Mouse (Mus musculus) Muller cell, postnatal 12 days (primary cell): ENCODE results near the gene Clock.

Experiments used
- DNase-seq: peaks from one replicate; pipeline ENCODE4 v3.0.0-alpha.2; 2015; ENCODE audit errors: inconsistent ontology term

Clock gene

GRCm38 (mm10) chr5:76283890-76284289 lies 20.7 kb downstream of the Clock start:
- no peak for DNase-seq

GRCm38 (mm10) chr5:76274977-76275376 lies 29.6 kb downstream of the Clock start:
- DNase-seq: no peak

- no peak for DNase-seq
These were observed 53.6 kb downstream of the Clock start for GRCm38 (mm10) chr5:76250948-76251347.

GRCm38 (mm10) chr5:76246539-76246938 lies 58.1 kb downstream of the Clock start:
- no peak for DNase-seq

GRCm38 (mm10) chr5:76245419-76245818 lies 59.2 kb downstream of the Clock start:
- no peak for DNase-seq

- DNase-seq: no peak
These were observed 60.2 kb downstream of the Clock start for GRCm38 (mm10) chr5:76244430-76244829.

- no peak for DNase-seq
These were observed 60.7 kb downstream of the Clock start for GRCm38 (mm10) chr5:76243929-76244328.

GRCm38 (mm10) chr5:76243274-76243673 lies 61.3 kb downstream of the Clock start:
- no peak for DNase-seq

- no peak for DNase-seq
These were observed 73.3 kb downstream of the Clock start for GRCm38 (mm10) chr5:76231171-76231855.

GRCm38 (mm10) chr5:76216691-76217090 lies 87.9 kb downstream of the Clock start:
- DNase-seq: peak; percentile 12

GRCm38 (mm10) chr5:76208066-76208465 lies 96.5 kb downstream of the Clock start:
- DNase-seq: no peak

GRCm38 (mm10) chr5:76205886-76206285 lies 98.7 kb downstream of the Clock start:
- DNase-seq: no peak

GRCm38 (mm10) chr5:76203171-76203570 lies 101.4 kb downstream of the Clock start:
- no peak for DNase-seq

GRCm38 (mm10) chr5:76199346-76199745 lies 105.2 kb downstream of the Clock start:
- DNase-seq: no peak

- DNase-seq: no peak
These were observed 110.1 kb downstream of the Clock start for GRCm38 (mm10) chr5:76194377-76194945.

GRCm38 (mm10) chr5:76193075-76193474 lies 111.5 kb downstream of the Clock start:
- DNase-seq: no peak

GRCm38 (mm10) chr5:76190609-76191008 lies 114.0 kb downstream of the Clock start:
- no peak for DNase-seq

- no peak for DNase-seq
These were observed 116.7 kb downstream of the Clock start for GRCm38 (mm10) chr5:76187885-76188284.

GRCm38 (mm10) chr5:76184286-76185080 lies 120.1 kb downstream of the Clock start:
- DNase-seq: peak; percentile 85

- peak; percentile 96 for DNase-seq
These were observed 120.8 kb downstream of the Clock start, which contains the start of gene Tmem165 for GRCm38 (mm10) chr5:76183750-76184261. Gene Tmem165 (plus strand): TSS chr5:76183880.

- no peak for DNase-seq
These were observed 121.4 kb downstream of the Clock start for GRCm38 (mm10) chr5:76183043-76183749.

- peak; percentile 60 for DNase-seq
These were observed 122.3 kb downstream of the Clock start for GRCm38 (mm10) chr5:76182326-76182725.
